Mouse (Mus musculus) MEL (cell line): ENCODE measurements around the gene Ankfn1.

Experiments
- CTCF ChIP-seq, 3 experiments: IDR thresholded peaks in 2 of 3; conservative IDR thresholded peaks in 1 of 3; 2 replicates each; pipeline ENCODE4 v1.5.1; 2011 to 2012; ENCODE audit warnings: low read length in 3 of 3, low read depth in 2 of 3, mild to moderate bottlenecking in 2 of 3, improper control_type of control experiment in 1 of 3, inconsistent platforms in 1 of 3, mixed read lengths in 1 of 3, moderate library complexity in 1 of 3; ENCODE audit not compliant: control insufficient read depth in 1 of 3, insufficient read depth in 1 of 3, poor library complexity in 1 of 3, severe bottlenecking in 1 of 3
- POLR2A ChIP-seq, 2 experiments: IDR thresholded peaks; 2 replicates each; pipeline ENCODE4 v1.6.1; 2011 to 2012; ENCODE audit warnings: low read length in 2 of 2, mild to moderate bottlenecking in 2 of 2, control low read depth in 1 of 2, improper control_type of control experiment in 1 of 2, low read depth in 1 of 2, moderate library complexity in 1 of 2; ENCODE audit not compliant: control insufficient read depth in 1 of 2, insufficient read depth in 1 of 2, poor library complexity in 1 of 2
- POLR2AphosphoS2 ChIP-seq: IDR thresholded peaks from 2 replicates; pipeline ENCODE4 v1.6.1; 2011; ENCODE audit warnings: low read length, improper control_type of control experiment

GRCm38 (mm10) chr11:89403436-89403835 is 374.0 kb downstream of the Ankfn1 start:
- no peak for TF ChIP-seq CTCF (IDR thresholded peaks at IDR 0.05 in 2 of 3, conservative IDR thresholded peaks at IDR 0.05 in 1 of 3; ENCODE audit: control insufficient read depth in 1 of 3, insufficient read depth in 1 of 3, low read depth in 2 of 3, low read length in 3 of 3, poor library complexity in 1 of 3, severe bottlenecking in 1 of 3)
- TF ChIP-seq POLR2A (IDR thresholded peaks at IDR 0.05; ENCODE audit: control insufficient read depth in 1 of 2, insufficient read depth in 1 of 2, low read depth in 1 of 2, low read length in 2 of 2, poor library complexity in 1 of 2): no peak
- no peak for TF ChIP-seq POLR2AphosphoS2
